12 mouse cellular contexts compared by ENCODE assay signal in genomic region chr14:119013549-119013948, GRCm38 (mm10).
DNase-seq lines count a peak whose midpoint lies in the region; ATAC-seq and TF ChIP-seq lines count a peak whose summit lies in the region.
"Had no signal": no experiment of that assay in that cellular context is flagged by ENCODE, and none has a peak within 500 bp of the region (broad histone marks: within the 10 kb centered on the region; RNA-seq: fewer than 3 reads in every experiment).

No protein-coding gene starts in this region.

- ATAC-seq in cerebellum, adult (ENCODE audit: insufficient number of reproducible peaks, low FRiP score, low TSS enrichment) = no peak
- 0 out of 2 replicates have a peak, but pooled peaks have one; percentile 30 for ATAC-seq in embryonic facial prominence, embryonic 14.5 days (ENCODE audit: low read depth)
- ATAC-seq in midbrain, embryonic 14.5 days (ENCODE audit: low FRiP score, low TSS enrichment) = no peak

- H3K27me3 ChIP-seq in cerebellum, adult 2 months (ENCODE audit: control insufficient read depth, insufficient read depth, low read length) = no peaks in the 10 kb centered on the region
- no peaks in the 10 kb centered on the region for H3K27me3 ChIP-seq in embryonic facial prominence, embryonic 14.5 days (replicated peaks; ENCODE audit: control insufficient read depth, insufficient read depth, low read length)
- H3K27me3 ChIP-seq in midbrain, embryonic 14.5 days (ENCODE audit: control insufficient read depth, insufficient read depth, low read length) = no peaks in the 10 kb centered on the region
- H3K27me3 ChIP-seq: liver, embryonic 15.5 days had no signal

- TF ChIP-seq CTCF in cerebellum, adult 2 months (IDR thresholded peaks at IDR 0.05; ENCODE audit: borderline replicate concordance, insufficient read depth, low read depth, low read length) = no peak
- no peak for TF ChIP-seq CTCF in layer of hippocampus, adult 2 months (conservative IDR thresholded peaks at IDR 0.05)

- no peaks in the 10 kb centered on the region for H3K4me1 ChIP-seq in cerebellum, adult 2 months (ENCODE audit: control insufficient read depth, insufficient read depth, low read length)
- H3K4me1 ChIP-seq in embryonic facial prominence, embryonic 14.5 days (ENCODE audit: control insufficient read depth, insufficient read depth, low read length) = no peaks in the 10 kb centered on the region
- H3K4me1 ChIP-seq in midbrain, embryonic 14.5 days (ENCODE audit: control insufficient read depth, insufficient read depth, low read length) = no peaks in the 10 kb centered on the region
- H3K4me1 ChIP-seq: liver, embryonic 15.5 days had no signal

- H3K9me3 ChIP-seq in embryonic facial prominence, embryonic 14.5 days (ENCODE audit: control insufficient read depth, low read length) = no peaks in the 10 kb centered on the region
- H3K9me3 ChIP-seq in midbrain, embryonic 14.5 days (ENCODE audit: control insufficient read depth, low read length) = no peaks in the 10 kb centered on the region
- H3K9me3 ChIP-seq: limb, embryonic 10.5 days; liver, embryonic 15.5 days had no signal

- H3K4me3 ChIP-seq in cerebellum, adult 2 months (replicated peaks; ENCODE audit: insufficient read depth, low read depth, low read length) = peak overlapping the region; percentile 8
- peak overlapping the region; percentile 41 for H3K4me3 ChIP-seq in layer of hippocampus, adult 2 months
- H3K4me3 ChIP-seq in embryonic facial prominence, embryonic 14.5 days (ENCODE audit: low read depth, low read length) = no peak overlapping the region
- no peak overlapping the region for H3K4me3 ChIP-seq in midbrain, embryonic 14.5 days (replicated peaks; ENCODE audit: low read depth, low read length)
- H3K4me3 ChIP-seq: liver, embryonic 15.5 days had no signal

- WGBS in cerebellum, adult 2 months = 77% methylated on average over 12 of the region's 12 CpGs
- WGBS in embryonic facial prominence, embryonic 14.5 days = 79% methylated on average over 12 of the region's 12 CpGs
- WGBS in midbrain, embryonic 14.5 days = 57% methylated on average over 12 of the region's 12 CpGs

- H3K36me3 ChIP-seq in embryonic facial prominence, embryonic 14.5 days (ENCODE audit: control insufficient read depth, insufficient read depth, low read length) = peaks cover 22% of the 10 kb centered on the region; the same call in 1 of the 2 replicates
- peaks cover 7% of the 10 kb centered on the region for H3K36me3 ChIP-seq in midbrain, embryonic 14.5 days (ENCODE audit: control insufficient read depth, insufficient read depth, low read length)
- H3K36me3 ChIP-seq: liver, embryonic 15.5 days had no signal

- peak in 1 of 2 experiments; percentile 14 for DNase-seq in cerebellum, adult 2 months
- peak in 1 of 2 experiments; percentile 36 for DNase-seq in layer of hippocampus, adult 2 months (ENCODE audit: low spot score in 2 of 2)
- DNase-seq in layer of hippocampus, adult 8-10 months (ENCODE audit: low spot score in 2 of 2) = no peak
- DNase-seq in embryonic facial prominence, embryonic 14.5 days (ENCODE audit: low spot score) = no peak
- peak; percentile 31 for DNase-seq in midbrain, embryonic 14.5 days
- no peak for DNase-seq in ovary, postnatal 36 days (ENCODE audit: low spot score)
- no peak for DNase-seq in embryo, embryonic 10.5 days (ENCODE audit: low spot score)
- DNase-seq: kidney, adult 11 months had no signal

- no peak overlapping the region for H3K27ac ChIP-seq in cerebellum, adult 2 months (ENCODE audit: insufficient read depth, low read length)
- peak overlapping the region; percentile 86 for H3K27ac ChIP-seq in layer of hippocampus, adult 2 months
- H3K27ac ChIP-seq in embryonic facial prominence, embryonic 14.5 days (replicated peaks; ENCODE audit: low read depth, low read length) = no peak overlapping the region
- H3K27ac ChIP-seq in midbrain, embryonic 14.5 days (replicated peaks; ENCODE audit: low read depth, low read length) = peak overlapping the region; percentile 83; the same call in 1 of the 2 replicates
- H3K27ac ChIP-seq: limb, embryonic 10.5 days; liver, embryonic 15.5 days; macrophage had no signal

- no peak overlapping the region for H3K4me2 ChIP-seq in embryonic facial prominence, embryonic 14.5 days (ENCODE audit: low read depth, low read length)
- peak overlapping the region; percentile 39 for H3K4me2 ChIP-seq in midbrain, embryonic 14.5 days (ENCODE audit: low read length)

- no peak for TF ChIP-seq POLR2A in cerebellum, adult 2 months (IDR thresholded peaks at IDR 0.05; ENCODE audit: borderline replicate concordance, insufficient read depth, low read length)

- H3K9ac ChIP-seq in embryonic facial prominence, embryonic 14.5 days (ENCODE audit: low read depth, low read length) = no peak overlapping the region
- H3K9ac ChIP-seq in midbrain, embryonic 14.5 days (replicated peaks; ENCODE audit: low read length) = no peak overlapping the region
- H3K9ac ChIP-seq: liver, embryonic 15.5 days had no signal

Comparison
In these comparisons a context has a peak if more than half of its experiments do, and no peak if none do; other contexts are left out.
1. H3K27ac ChIP-seq: peak in layer of hippocampus, adult 2 months (single experiment) and midbrain, embryonic 14.5 days (single experiment); none in cerebellum, adult 2 months (single experiment) and embryonic facial prominence, embryonic 14.5 days (single experiment).
2. H3K4me3 ChIP-seq: peak in cerebellum, adult 2 months (single experiment) and layer of hippocampus, adult 2 months (single experiment); none in embryonic facial prominence, embryonic 14.5 days (single experiment) and midbrain, embryonic 14.5 days (single experiment).